Mouse (Mus musculus): ENCODE data around the gene C9.

DNA sequence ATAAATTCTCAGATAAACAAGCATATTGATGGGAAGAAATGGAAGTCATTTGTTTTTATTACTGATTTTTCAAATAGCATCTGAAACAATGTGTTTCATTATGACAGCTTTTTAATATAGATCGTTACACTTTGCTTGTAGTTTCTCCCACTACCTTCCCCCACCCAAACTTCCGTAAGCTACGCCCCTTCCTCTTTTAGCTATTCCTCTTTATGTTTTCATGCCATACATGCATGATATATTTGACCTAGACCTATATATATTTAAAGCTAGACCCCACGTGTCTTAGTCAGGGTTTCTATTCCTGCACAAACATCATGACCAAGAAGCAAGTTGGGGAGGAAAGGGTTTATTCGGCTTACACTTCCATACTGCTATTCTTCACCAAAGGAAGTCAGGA, 29.8 kb upstream of the C9 start:
- TF ChIP-seq CTCF (IDR thresholded peaks at IDR 0.05): no peak
- no peak for TF ChIP-seq EP300 (IDR thresholded peaks at IDR 0.05; ENCODE audit: insufficient read depth, low read depth, low read length)
